Mouse (Mus musculus) hindbrain, embryonic 10.5 days (tissue): ENCODE measurements around the gene Lyrm1. TPM values are rescaled to one million over a fixed set of nuclear protein-coding genes. Genes with fewer than 3 reads are reported as not detected.
A peak's percentile ranks its signal among the peaks of the same experiment; 100 is the strongest.

Experiments used
- DNase-seq: peaks from one replicate; pipeline ENCODE4 v3.0.0-alpha.2; 2017; ENCODE audit warnings: low spot score
- H3K27ac ChIP-seq: fragments of 300-500 bp; sonication (generic); 2 replicates; pipeline ENCODE4 v1.5.1; 2016; ENCODE audit warnings: mild to moderate bottlenecking, moderate library complexity
- H3K27me3 ChIP-seq: fragments of 300-500 bp; sonication (generic); 2 replicates; pipeline ENCODE4 v1.6.1; 2016; ENCODE audit warnings: mild to moderate bottlenecking; ENCODE audit not compliant: poor library complexity, insufficient read depth, severe bottlenecking
- H3K36me3 ChIP-seq: fragments of 300-500 bp; sonication (generic); 2 replicates; pipeline ENCODE4 v1.6.1; 2016; ENCODE audit warnings: mild to moderate bottlenecking, moderate library complexity
- H3K4me1 ChIP-seq: fragments of 300-500 bp; sonication (generic); replicated peaks from 2 replicates; pipeline ENCODE4 v1.6.1; 2016; ENCODE audit warnings: mild to moderate bottlenecking
- H3K4me3 ChIP-seq: fragments of 300-500 bp; sonication (generic); 2 replicates; pipeline ENCODE4 v1.5.1; 2016; ENCODE audit warnings: mild to moderate bottlenecking, moderate library complexity
- H3K9me3 ChIP-seq: fragments of 300-500 bp; sonication (generic); 2 replicates; pipeline ENCODE4 v1.6.1; 2016; ENCODE audit warnings: mild to moderate bottlenecking, moderate library complexity
- WGBS: fragments of 180-500 bp; shearing (Covaris S2); methylation state at CpG from one replicate; pipeline ENCODE4 v1.1.7; 2016; 5-methylcytosine and 5-hydroxymethylcytosine counted together
- polyA plus RNA-seq: library from polyadenylated mRNA; unstranded; fragments of >200 nt; fragmentation: Nextera tagmentation; extraction: Ambion mirVana; gene quantifications from 2 replicates; pipeline ENCODE4 v1.2.1, GENCODE M21; 2016

Gene Lyrm1
- 12.0 and 14.3 TPM in 2 replicates for polyA plus RNA-seq

- H3K4me1 ChIP-seq = peaks cover 30% of the 10 kb centered on the region
- H3K27ac ChIP-seq = peak within 1 kb of the TSS; percentile 97
- peak within 1 kb of the TSS; percentile 80 for H3K4me3 ChIP-seq
- peak; percentile 99 for DNase-seq
- under 1% methylated on average over 63 of the region's 63 CpGs for WGBS
- no peaks in the 10 kb centered on the region for H3K9me3 ChIP-seq
- H3K36me3 ChIP-seq = no peaks in the 10 kb centered on the region
- no peaks in the 10 kb centered on the region for H3K27me3 ChIP-seq
These were observed at the start of gene Lyrm1, which contains the start of gene Dcun1d3 for GRCm38 (mm10) chr7:119895639-119896512. TSS of gene Lyrm1 (plus strand) at chr7:119895861. TSS of gene Dcun1d3 (minus strand) at chr7:119896298.

DNA sequence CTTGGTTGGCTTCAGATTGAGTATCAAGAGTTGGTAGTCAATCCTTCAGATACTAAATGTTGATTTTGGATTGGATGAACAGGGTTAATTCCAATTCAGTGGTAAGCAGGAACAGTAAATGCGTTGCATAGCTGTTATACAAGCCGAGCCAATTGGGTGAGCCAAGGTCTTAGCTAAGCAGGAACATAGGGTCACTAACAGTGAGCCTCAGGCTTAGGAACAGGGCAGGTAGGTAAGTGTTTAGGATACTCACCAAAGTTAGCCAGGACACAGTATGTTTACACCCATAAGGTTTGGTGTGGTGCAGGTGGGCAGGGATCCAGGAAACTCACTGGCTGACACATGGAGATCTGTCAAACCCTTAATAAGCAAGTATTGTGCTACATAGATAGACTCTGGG is 48.3 kb upstream of the Lyrm1 start:
- Histone ChIP-seq H3K27ac (no peak overlapping the region), H3K36me3 (peaks cover 41% of the 10 kb centered on the region), H3K9me3 (no peaks in the 10 kb centered on the region), H3K27me3 (no peaks in the 10 kb centered on the region), H3K4me1 (no peaks in the 10 kb centered on the region), H3K4me3 (no peak overlapping the region)
- 91% methylated on average over 2 of the region's 2 CpGs for WGBS
- no peak for DNase-seq

- Histone ChIP-seq H3K36me3 (peaks cover 44% of the 10 kb centered on the region), H3K4me1 (no peaks in the 10 kb centered on the region), H3K27me3 (no peaks in the 10 kb centered on the region), H3K9me3 (no peaks in the 10 kb centered on the region), H3K27ac (no peak overlapping the region), H3K4me3 (no peak overlapping the region)
- 0% methylated on average over 1 of the region's 1 CpGs for WGBS
- peak; percentile 59 for DNase-seq
These were observed 46.6 kb upstream of the Lyrm1 start for GRCm38 (mm10) chr7:119849096-119849495.

DNA sequence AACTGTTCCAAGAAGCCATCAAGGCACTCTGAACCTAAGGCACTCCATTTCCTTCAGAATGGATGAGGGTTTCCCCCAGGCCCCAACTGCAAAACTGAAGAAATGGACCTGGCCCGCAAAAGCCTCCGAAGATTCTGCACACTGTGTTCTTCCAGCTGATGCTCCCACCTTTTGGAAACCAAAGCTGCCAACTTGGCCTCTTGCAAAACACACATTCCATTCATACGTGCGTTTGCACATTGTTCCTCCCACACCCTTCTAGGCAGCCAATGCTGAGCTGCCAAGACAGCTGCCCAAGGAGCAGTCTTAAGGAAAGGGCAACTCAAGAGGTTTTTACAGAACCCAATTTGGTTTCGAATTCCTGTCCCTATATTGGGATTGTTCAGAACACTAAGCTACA is 44.9 kb upstream of the Lyrm1 start:
- Histone ChIP-seq H3K9me3 (no peaks in the 10 kb centered on the region), H3K4me3 (no peak overlapping the region), H3K27me3 (no peaks in the 10 kb centered on the region), H3K4me1 (no peaks in the 10 kb centered on the region), H3K27ac (no peak overlapping the region), H3K36me3 (peaks cover 36% of the 10 kb centered on the region)
- 86% methylated on average over 5 of the region's 5 CpGs for WGBS
- DNase-seq = no peak

GRCm38 (mm10) chr7:119852494-119852893 is 43.2 kb upstream of the Lyrm1 start:
- H3K27me3 ChIP-seq = no peaks in the 10 kb centered on the region
- H3K4me3 ChIP-seq = no peak overlapping the region
- H3K4me1 ChIP-seq = no peaks in the 10 kb centered on the region
- H3K36me3 ChIP-seq = peaks cover 47% of the 10 kb centered on the region
- no peak overlapping the region for H3K27ac ChIP-seq
- no peaks in the 10 kb centered on the region for H3K9me3 ChIP-seq
- no peak for DNase-seq

DNA sequence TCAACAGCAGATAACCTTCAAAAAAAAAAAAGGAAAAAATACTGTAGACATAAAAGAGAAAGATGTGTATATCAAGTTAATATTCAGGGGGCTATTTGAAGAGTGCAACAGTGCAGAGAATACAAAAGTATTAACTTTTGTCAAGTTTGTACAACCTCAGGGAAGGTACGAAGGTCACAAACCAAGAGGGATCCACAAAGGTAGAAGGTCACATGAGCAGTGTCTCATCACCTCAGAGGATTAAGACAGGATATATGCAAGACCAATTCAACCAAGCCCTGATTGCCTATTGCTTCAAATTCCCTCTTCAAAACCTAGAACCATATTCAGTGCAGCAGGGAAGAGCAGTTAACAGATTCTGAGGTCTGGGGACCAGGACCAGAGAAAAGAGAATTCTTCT is 42.5 kb upstream of the Lyrm1 start:
- 93% methylated on average over 1 of the region's 1 CpGs for whole genome bisulfite sequencing
- Histone ChIP-seq H3K4me1 (no peaks in the 10 kb centered on the region), H3K36me3 (peaks cover 53% of the 10 kb centered on the region)

DNA sequence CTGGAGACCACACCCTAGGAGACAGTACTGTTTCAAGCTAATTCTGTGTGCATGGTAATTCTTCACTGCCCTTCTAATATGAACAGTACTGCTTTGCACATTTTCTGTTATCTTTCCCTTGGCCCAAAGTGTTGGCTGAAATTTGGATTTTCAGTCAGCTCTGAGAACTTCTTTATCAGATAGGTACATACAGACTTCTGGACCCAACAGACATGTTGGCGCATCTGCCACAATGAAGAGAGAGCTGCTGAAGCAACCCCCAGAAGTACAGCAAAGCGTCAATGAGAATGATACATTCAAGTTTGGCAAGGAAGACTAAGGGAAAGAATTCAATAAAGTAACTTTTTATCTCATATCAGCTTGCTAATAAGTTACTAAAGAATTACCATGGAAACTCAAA is 41.3 kb upstream of the Lyrm1 start:
- Histone ChIP-seq H3K4me3 (no peak overlapping the region), H3K4me1 (0 out of 2 replicates have a peak, but pooled peaks cover under 1% of the 10 kb centered on the region), H3K36me3 (peaks cover 63% of the 10 kb centered on the region), H3K9me3 (no peaks in the 10 kb centered on the region), H3K27ac (no peak overlapping the region), H3K27me3 (no peaks in the 10 kb centered on the region)
- 95% methylated on average over 2 of the region's 2 CpGs for WGBS
- DNase-seq = no peak

More for the DNA sequence above, 42.5 kb upstream of the Lyrm1 start:
- Histone ChIP-seq H3K9me3 (no peaks in the 10 kb centered on the region), H3K27ac (no peak overlapping the region), H3K27me3 (no peaks in the 10 kb centered on the region), H3K4me3 (no peak overlapping the region)
- DNase-seq = no peak

DNA sequence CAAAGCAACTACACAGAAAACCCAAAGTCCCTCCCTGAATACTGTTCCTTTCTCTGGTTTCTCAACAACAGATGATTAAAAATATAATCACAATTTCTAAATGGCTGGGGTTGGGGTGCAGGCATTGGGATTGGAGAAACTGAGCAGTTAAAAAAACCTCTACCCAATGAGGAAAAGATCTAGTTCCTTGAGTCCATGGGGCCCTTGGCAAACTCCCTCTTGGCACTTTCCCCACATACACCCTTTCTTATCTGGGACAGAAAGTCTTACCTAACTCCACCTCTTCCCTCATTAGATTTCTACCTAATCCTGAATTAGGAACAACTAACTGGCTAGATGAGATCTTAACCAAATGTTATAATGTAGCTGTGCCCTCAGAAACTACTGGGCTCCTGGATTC is 40.6 kb upstream of the Lyrm1 start:
- peaks cover 67% of the 10 kb centered on the region for H3K36me3 ChIP-seq
- peaks cover 6% of the 10 kb centered on the region; the same call in 1 of the 2 replicates for H3K4me1 ChIP-seq
- H3K4me3 ChIP-seq = no peak overlapping the region
- no peaks in the 10 kb centered on the region for H3K27me3 ChIP-seq
- H3K27ac ChIP-seq = no peak overlapping the region
- no peaks in the 10 kb centered on the region for H3K9me3 ChIP-seq
- no peak for DNase-seq

DNA sequence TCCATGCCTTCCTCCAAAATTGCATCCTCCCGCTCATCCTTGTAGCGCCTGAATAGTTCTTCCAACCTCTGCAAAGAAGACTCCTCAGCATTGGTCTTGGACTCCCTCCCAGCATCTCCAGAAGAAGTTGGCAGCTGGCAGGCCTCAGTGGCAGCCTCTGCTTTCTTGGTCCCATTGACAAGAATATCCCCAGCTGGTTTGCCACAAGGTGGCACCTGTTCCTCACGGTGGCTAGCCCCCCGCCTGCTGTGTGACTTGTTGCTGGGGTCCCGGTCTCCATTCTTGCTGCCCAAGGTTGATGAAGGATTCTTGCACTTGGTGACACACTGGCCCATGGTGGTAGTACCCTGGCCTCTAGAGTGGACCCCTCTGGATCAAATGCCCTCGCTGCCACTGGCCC is 36.2 kb upstream of the Lyrm1 start:
- no peaks in the 10 kb centered on the region for H3K9me3 ChIP-seq
- H3K4me1 ChIP-seq = peaks cover 36% of the 10 kb centered on the region
- H3K27ac ChIP-seq = no peak overlapping the region
- no peak overlapping the region for H3K4me3 ChIP-seq
- no peaks in the 10 kb centered on the region for H3K27me3 ChIP-seq
- peaks cover 39% of the 10 kb centered on the region for H3K36me3 ChIP-seq
- WGBS = 89% methylated on average over 6 of the region's 6 CpGs
- DNase-seq = no peak

DNA sequence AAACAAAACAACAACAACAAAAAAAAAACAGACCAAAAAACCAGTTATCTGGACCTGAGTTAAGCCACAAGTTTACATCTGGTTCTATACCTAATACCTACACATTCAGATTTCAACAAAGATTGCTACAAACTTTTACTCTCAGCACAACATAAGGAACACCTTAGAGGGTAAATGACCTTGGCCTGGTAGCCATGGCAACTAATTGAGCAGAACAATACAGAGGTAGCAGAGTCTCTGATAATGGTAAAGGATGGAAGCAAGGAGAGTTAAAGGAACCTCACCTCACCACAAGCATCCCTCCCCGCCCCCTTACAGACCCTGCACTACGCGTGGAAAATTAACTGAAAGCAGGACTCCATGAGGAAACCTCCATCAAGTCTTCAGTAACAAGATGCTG is 35.5 kb upstream of the Lyrm1 start:
- no peak for DNase-seq
- Histone ChIP-seq H3K27ac (peak overlapping the region; percentile 64; the same call in 1 of the 2 replicates), H3K4me1 (peaks cover 36% of the 10 kb centered on the region), H3K9me3 (no peaks in the 10 kb centered on the region), H3K4me3 (no peak overlapping the region), H3K36me3 (peaks cover 35% of the 10 kb centered on the region), H3K27me3 (no peaks in the 10 kb centered on the region)
- 97% methylated on average over 3 of the region's 3 CpGs for WGBS

GRCm38 (mm10) chr7:119860554-119860953 is 35.1 kb upstream of the Lyrm1 start:
- no peaks in the 10 kb centered on the region for H3K27me3 ChIP-seq
- H3K4me3 ChIP-seq = no peak overlapping the region

DNA sequence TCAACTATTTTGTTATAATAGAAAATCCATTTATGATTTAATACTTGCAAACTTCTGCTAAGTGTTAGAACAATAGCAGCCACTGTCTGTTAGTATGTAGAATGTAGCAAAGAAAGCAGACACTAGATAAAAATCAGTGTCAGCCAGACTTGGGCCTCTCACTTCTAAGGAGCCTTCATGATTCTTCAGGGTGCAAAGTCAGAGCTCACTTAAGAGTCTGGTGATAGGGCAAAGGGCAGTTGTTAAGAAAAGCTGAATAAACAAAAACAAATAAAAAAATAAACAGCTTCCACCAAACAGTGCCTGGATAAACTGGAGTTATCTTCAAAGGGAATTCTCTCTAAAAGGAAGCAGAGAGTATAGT is 34.7 kb upstream of the Lyrm1 start:
- no peak for DNase-seq
- Histone ChIP-seq H3K36me3 (peaks cover 35% of the 10 kb centered on the region), H3K27ac (peak overlapping the region; percentile 79; the same call in 1 of the 2 replicates), H3K4me1 (peaks cover 36% of the 10 kb centered on the region), H3K4me3 (no peak overlapping the region), H3K9me3 (no peaks in the 10 kb centered on the region), H3K27me3 (no peaks in the 10 kb centered on the region)

More at GRCm38 (mm10) chr7:119860554-119860953, 35.1 kb upstream of the Lyrm1 start:
- DNase-seq = no peak
- peaks cover 36% of the 10 kb centered on the region for H3K4me1 ChIP-seq
- WGBS = 94% methylated on average over 2 of the region's 2 CpGs
- H3K27ac ChIP-seq = peak overlapping the region; percentile 64
- peaks cover 35% of the 10 kb centered on the region for H3K36me3 ChIP-seq
- no peaks in the 10 kb centered on the region for H3K9me3 ChIP-seq

- H3K27ac ChIP-seq = peak overlapping the region; percentile 79
- peaks cover 31% of the 10 kb centered on the region for H3K36me3 ChIP-seq
- H3K27me3 ChIP-seq = no peaks in the 10 kb centered on the region
- H3K9me3 ChIP-seq = no peaks in the 10 kb centered on the region
- WGBS = 35% methylated on average over 6 of the region's 6 CpGs
- H3K4me3 ChIP-seq = peak overlapping the region; percentile 11; the same call in 1 of the 2 replicates
- H3K4me1 ChIP-seq = peaks cover 36% of the 10 kb centered on the region
- peak; percentile 63 for DNase-seq
These were observed 34.1 kb upstream of the Lyrm1 start for GRCm38 (mm10) chr7:119861335-119862091.
